Mouse (Mus musculus) liver, adult (tissue): ENCODE measurements around the gene Tmcc1.

Experiments used
- GATA4 ChIP-seq: IDR thresholded peaks from 2 replicates; pipeline ENCODE4 v1.6.1; 2014; ENCODE audit warnings: mild to moderate bottlenecking, low read length; ENCODE audit not compliant: insufficient replicate concordance

Tmcc1 gene

GRCm38 (mm10) chr6:116058541-116059300 is 134.6 kb downstream of the Tmcc1 start:
- no peak for TF ChIP-seq GATA4

- TF ChIP-seq GATA4, result no peak
Measured at GRCm38 (mm10) chr6:116056676-116057264, 136.5 kb downstream of the Tmcc1 start.

GRCm38 (mm10) chr6:116055766-116056165 is 137.5 kb downstream of the Tmcc1 start:
- TF ChIP-seq GATA4, result no peak

- no peak for TF ChIP-seq GATA4
Measured at GRCm38 (mm10) chr6:116055001-116055471, 138.2 kb downstream of the Tmcc1 start.

GRCm38 (mm10) chr6:116047896-116048295 is 145.4 kb downstream of the Tmcc1 start:
- no peak for TF ChIP-seq GATA4

GRCm38 (mm10) chr6:116047366-116047765 is 145.9 kb downstream of the Tmcc1 start:
- no peak for TF ChIP-seq GATA4

- no peak for TF ChIP-seq GATA4
Measured at GRCm38 (mm10) chr6:116044039-116044438, 149.2 kb downstream of the Tmcc1 start.

GRCm38 (mm10) chr6:116038222-116038621 is 155.1 kb downstream of the Tmcc1 start:
- no peak for TF ChIP-seq GATA4

- no peak for TF ChIP-seq GATA4
Measured at GRCm38 (mm10) chr6:116037281-116037831, 155.9 kb downstream of the Tmcc1 start.

- no peak for TF ChIP-seq GATA4
Measured at GRCm38 (mm10) chr6:116036555-116036954, 156.7 kb downstream of the Tmcc1 start.

- no peak for TF ChIP-seq GATA4
Measured at GRCm38 (mm10) chr6:116031052-116031451, 162.2 kb downstream of the Tmcc1 start.

GRCm38 (mm10) chr6:116024666-116025065 is 168.6 kb downstream of the Tmcc1 start:
- no peak for TF ChIP-seq GATA4

- TF ChIP-seq GATA4, result no peak
Measured at GRCm38 (mm10) chr6:116021961-116022485, 171.3 kb downstream of the Tmcc1 start.

- no peak for TF ChIP-seq GATA4
Measured at GRCm38 (mm10) chr6:116015902-116016301, 177.4 kb downstream of the Tmcc1 start.

GRCm38 (mm10) chr6:116014111-116014510 is 179.2 kb downstream of the Tmcc1 start:
- no peak for TF ChIP-seq GATA4

- TF ChIP-seq GATA4, result no peak
Measured at GRCm38 (mm10) chr6:116013687-116014086, 179.6 kb downstream of the Tmcc1 start.
